Mouse (Mus musculus) testis, adult 10 weeks (tissue): ENCODE measurements around the gene Dock10. TPM values are rescaled to one million over a fixed set of nuclear protein-coding genes. Genes with fewer than 3 reads are reported as not detected.

Experiments used
- polyA plus RNA-seq: library from polyadenylated mRNA; stranded (reverse); fragments of 350-450 nt; fragmentation: Illumina TruSeq; extraction: RNeasy Lipid Tissue Mini Kit (QIAGEN cat#74804); gene quantifications from one replicate; pipeline ENCODE4 v1.2.3, GENCODE M21; 2014; ENCODE audit warnings: low read depth, low replicate concordance

Gene Dock10
- polyA plus RNA-seq = 0.38 TPM

DNA sequence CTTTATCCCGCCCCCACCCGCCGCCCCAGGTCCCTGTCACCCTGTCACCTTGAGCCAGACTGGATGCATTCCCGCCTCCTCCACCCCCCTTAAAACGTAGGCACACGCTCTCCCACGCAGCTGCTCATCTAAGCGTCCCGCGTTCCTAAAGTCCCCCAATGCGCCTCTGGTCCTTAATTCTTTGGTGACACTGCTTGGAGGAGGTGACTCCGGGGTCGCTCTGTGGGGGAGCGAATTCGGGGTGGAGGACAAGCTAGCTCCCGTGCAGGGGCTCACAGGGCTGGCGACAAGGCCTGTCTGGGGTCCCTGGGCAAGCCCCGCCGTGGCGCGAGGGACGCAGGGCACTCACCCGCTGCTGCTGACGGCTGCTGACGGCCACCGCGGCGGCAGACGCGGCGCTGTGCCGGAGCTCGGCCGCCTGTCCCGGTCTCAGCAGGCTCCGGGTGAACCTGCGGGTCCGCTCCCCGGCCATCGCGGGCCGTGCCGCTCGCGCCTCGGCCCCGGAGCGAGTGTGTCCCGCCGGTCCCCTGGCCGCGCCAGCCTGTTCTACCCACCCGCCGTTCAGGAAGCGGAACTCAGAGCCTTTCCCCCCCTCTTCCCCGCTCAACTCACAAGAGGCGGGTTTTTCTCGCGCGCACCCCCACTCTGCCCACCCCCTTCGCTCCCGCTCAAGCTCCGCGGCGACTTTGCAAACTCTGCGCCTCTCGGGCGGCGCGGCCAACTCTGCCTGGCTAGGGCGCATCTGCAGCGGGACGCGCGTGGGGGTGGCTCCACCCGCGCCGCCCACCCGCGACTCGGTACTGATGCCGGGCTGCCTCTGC, at the start of gene Dock10:
Dock10 (minus strand) TSS at position 551 of the 821 bp plus-strand sequence.

GRCm38 (mm10) chr1:80461348-80461747, 297.0 kb downstream of the Dock10 start, which contains the start of gene Gm45261:
TSS of gene Gm45261 (minus strand) at chr1:80461448.

